Mouse (Mus musculus): ENCODE measurements around the gene Lsp1. TPM values are rescaled to one million over a fixed set of nuclear protein-coding genes. Genes with fewer than 3 reads are reported as not detected.

Gene Lsp1
- total RNA-seq, 1 experiment: 13.7 TPM

GRCm38 (mm10) chr7:142434137-142434865 is 26.3 kb upstream of the Lsp1 start, which contains the start of gene Syt8:
Syt8 (plus strand) TSS chr7:142434850.
- Histone ChIP-seq H3K9me3 (ENCODE audit: control insufficient read depth, insufficient read depth, low read depth, low read length) (no peaks in the 10 kb centered on the region), H3K27ac (ENCODE audit: insufficient read depth, low read depth, low read length, poor library complexity, severe bottlenecking) (no peak within 1 kb of the TSS), H3K9ac (ENCODE audit: insufficient read depth, low read depth, low read length, poor library complexity, severe bottlenecking) (peak within 1 kb of the TSS; percentile 55; the same call in 1 of the 2 replicates), H3K4me1 (ENCODE audit: control insufficient read depth in 2 of 2, insufficient read depth in 2 of 2, low read length in 2 of 2, poor library complexity in 1 of 2) (peaks cover 0 to 13% of the 10 kb centered on the region in 2 experiments; a peak in 2 of 4 replicates), H3K36me3 (ENCODE audit: control insufficient read depth, insufficient read depth, low read length, poor library complexity, severe bottlenecking) (no peaks in the 10 kb centered on the region), H3K4me3 (ENCODE audit: insufficient read depth in 1 of 2, low read depth in 1 of 2, low read length in 2 of 2, poor library complexity in 1 of 2, severe bottlenecking in 1 of 2) (0 out of 4 replicates have a peak within 1 kb of the TSS, but pooled peaks of 1 of the 2 experiments have one; percentile 36)
- DNase-seq (ENCODE audit: low read depth, low spot score): no peak
- in situ Hi-C loops (cut with MboI; ENCODE audit: low sequenced_read_pairs in 2 of 2, unreplicated experiment in 2 of 2): loop anchor here in 1 of 2 experiments (10.0 kb wide), 1 partner anchor 100 kb away; no protein-coding TSS in a partner anchor
- TF ChIP-seq ZNF384 (IDR thresholded peaks at IDR 0.05; ENCODE audit: low read depth, low read length): no peak
- no peak for TF ChIP-seq ZC3H11A (IDR thresholded peaks at IDR 0.05; ENCODE audit: borderline replicate concordance, low read depth, low read length)
- no peak for TF ChIP-seq CHD2 (IDR thresholded peaks at IDR 0.05; ENCODE audit: low read depth, low read length)
- TF ChIP-seq MAFK (IDR thresholded peaks at IDR 0.05; ENCODE audit: insufficient read depth, low read depth, low read length): no peak
- no peak for TF ChIP-seq HCFC1 (IDR thresholded peaks at IDR 0.05; ENCODE audit: borderline replicate concordance, insufficient read depth, low read length)

GRCm38 (mm10) chr7:142435524-142435923 is 25.1 kb upstream of the Lsp1 start:
- H3K27ac ChIP-seq (ENCODE audit: insufficient read depth, low read depth, low read length, poor library complexity, severe bottlenecking): no peak overlapping the region
- no peak overlapping the region for H3K9ac ChIP-seq (ENCODE audit: insufficient read depth, low read depth, low read length, poor library complexity, severe bottlenecking)
- H3K4me1 ChIP-seq (ENCODE audit: control insufficient read depth in 2 of 2, insufficient read depth in 2 of 2, low read length in 2 of 2, poor library complexity in 1 of 2): peaks cover 0 to 13% of the 10 kb centered on the region in 2 experiments; a peak in 2 of 4 replicates
- DNase-seq (ENCODE audit: low read depth, low spot score): peak; percentile 75
- H3K36me3 ChIP-seq (ENCODE audit: control insufficient read depth, insufficient read depth, low read length, poor library complexity, severe bottlenecking): no peaks in the 10 kb centered on the region
- in situ Hi-C loops (cut with MboI; ENCODE audit: low sequenced_read_pairs in 2 of 2, unreplicated experiment in 2 of 2): loop anchor here in 1 of 2 experiments (10.0 kb wide), 1 partner anchor 101 kb away; no protein-coding TSS in a partner anchor
- H3K9me3 ChIP-seq (ENCODE audit: control insufficient read depth, insufficient read depth, low read depth, low read length): no peaks in the 10 kb centered on the region
- H3K4me3 ChIP-seq (ENCODE audit: insufficient read depth in 1 of 2, low read depth in 1 of 2, low read length in 2 of 2, poor library complexity in 1 of 2, severe bottlenecking in 1 of 2): no peak overlapping the region
- TF ChIP-seq CHD2 (IDR thresholded peaks at IDR 0.05; ENCODE audit: low read depth, low read length) (no peak), ZNF384 (IDR thresholded peaks at IDR 0.05; ENCODE audit: low read depth, low read length) (no peak), ZC3H11A (IDR thresholded peaks at IDR 0.05; ENCODE audit: borderline replicate concordance, low read depth, low read length) (0 out of 2 replicates have a peak, but pooled peaks have one; percentile 21), HCFC1 (IDR thresholded peaks at IDR 0.05; ENCODE audit: borderline replicate concordance, insufficient read depth, low read length) (no peak), MAFK (IDR thresholded peaks at IDR 0.05; ENCODE audit: insufficient read depth, low read depth, low read length) (no peak)

GRCm38 (mm10) chr7:142437324-142437723 is 23.3 kb upstream of the Lsp1 start:
- in situ Hi-C loops (cut with MboI; ENCODE audit: low sequenced_read_pairs in 2 of 2, unreplicated experiment in 2 of 2): loop anchor here in 1 of 2 experiments (10.0 kb wide), 1 partner anchor 103 kb away; no protein-coding TSS in a partner anchor
- no peaks in the 10 kb centered on the region for H3K9me3 ChIP-seq (ENCODE audit: control insufficient read depth, insufficient read depth, low read depth, low read length)
- TF ChIP-seq CHD2 (IDR thresholded peaks at IDR 0.05; ENCODE audit: low read depth, low read length) (no peak), MAFK (IDR thresholded peaks at IDR 0.05; ENCODE audit: insufficient read depth, low read depth, low read length) (no peak), ZNF384 (IDR thresholded peaks at IDR 0.05; ENCODE audit: low read depth, low read length) (no peak), HCFC1 (IDR thresholded peaks at IDR 0.05; ENCODE audit: borderline replicate concordance, insufficient read depth, low read length) (no peak), ZC3H11A (IDR thresholded peaks at IDR 0.05; ENCODE audit: borderline replicate concordance, low read depth, low read length) (no peak)
- no peaks in the 10 kb centered on the region for H3K36me3 ChIP-seq (ENCODE audit: control insufficient read depth, insufficient read depth, low read length, poor library complexity, severe bottlenecking)
- no peak overlapping the region for H3K27ac ChIP-seq (ENCODE audit: insufficient read depth, low read depth, low read length, poor library complexity, severe bottlenecking)
- H3K4me3 ChIP-seq (ENCODE audit: insufficient read depth in 1 of 2, low read depth in 1 of 2, low read length in 2 of 2, poor library complexity in 1 of 2, severe bottlenecking in 1 of 2): no peak overlapping the region
- no peak for DNase-seq (ENCODE audit: low read depth, low spot score)
- H3K4me1 ChIP-seq (ENCODE audit: control insufficient read depth in 2 of 2, insufficient read depth in 2 of 2, low read length in 2 of 2, poor library complexity in 1 of 2): peaks cover 0 to 14% of the 10 kb centered on the region in 2 experiments; a peak in 2 of 4 replicates
- no peak overlapping the region for H3K9ac ChIP-seq (ENCODE audit: insufficient read depth, low read depth, low read length, poor library complexity, severe bottlenecking)

- peaks cover 0 to 5% of the 10 kb centered on the region in 2 experiments; a peak in 2 of 4 replicates for H3K4me1 ChIP-seq (ENCODE audit: control insufficient read depth in 2 of 2, insufficient read depth in 2 of 2, low read length in 2 of 2, poor library complexity in 1 of 2)
- DNase-seq (ENCODE audit: low read depth, low spot score): no peak
- H3K36me3 ChIP-seq (ENCODE audit: control insufficient read depth, insufficient read depth, low read length, poor library complexity, severe bottlenecking): no peaks in the 10 kb centered on the region
- H3K4me3 ChIP-seq (ENCODE audit: insufficient read depth in 1 of 2, low read depth in 1 of 2, low read length in 2 of 2, poor library complexity in 1 of 2, severe bottlenecking in 1 of 2): no peak overlapping the region
- no peak overlapping the region for H3K9ac ChIP-seq (ENCODE audit: insufficient read depth, low read depth, low read length, poor library complexity, severe bottlenecking)
- H3K27ac ChIP-seq (ENCODE audit: insufficient read depth, low read depth, low read length, poor library complexity, severe bottlenecking): no peak overlapping the region
- H3K9me3 ChIP-seq (ENCODE audit: control insufficient read depth, insufficient read depth, low read depth, low read length): no peaks in the 10 kb centered on the region
- no peak for TF ChIP-seq MAFK (IDR thresholded peaks at IDR 0.05; ENCODE audit: insufficient read depth, low read depth, low read length)
- TF ChIP-seq CHD2 (IDR thresholded peaks at IDR 0.05; ENCODE audit: low read depth, low read length): no peak
- TF ChIP-seq ZNF384 (IDR thresholded peaks at IDR 0.05; ENCODE audit: low read depth, low read length): no peak
- TF ChIP-seq ZC3H11A (IDR thresholded peaks at IDR 0.05; ENCODE audit: borderline replicate concordance, low read depth, low read length): no peak
- TF ChIP-seq HCFC1 (IDR thresholded peaks at IDR 0.05; ENCODE audit: borderline replicate concordance, insufficient read depth, low read length): no peak
- in situ Hi-C loops (cut with MboI; ENCODE audit: low sequenced_read_pairs in 2 of 2, unreplicated experiment in 2 of 2): loop anchor here in 1 of 2 experiments (10.0 kb wide), 1 partner anchor 105 kb away; no protein-coding TSS in a partner anchor
Measured at GRCm38 (mm10) chr7:142439966-142440365, 20.6 kb upstream of the Lsp1 start.

Measured in ES-E14 (cell line).